Mouse (Mus musculus): ENCODE results near the gene Gm10153.

DNA sequence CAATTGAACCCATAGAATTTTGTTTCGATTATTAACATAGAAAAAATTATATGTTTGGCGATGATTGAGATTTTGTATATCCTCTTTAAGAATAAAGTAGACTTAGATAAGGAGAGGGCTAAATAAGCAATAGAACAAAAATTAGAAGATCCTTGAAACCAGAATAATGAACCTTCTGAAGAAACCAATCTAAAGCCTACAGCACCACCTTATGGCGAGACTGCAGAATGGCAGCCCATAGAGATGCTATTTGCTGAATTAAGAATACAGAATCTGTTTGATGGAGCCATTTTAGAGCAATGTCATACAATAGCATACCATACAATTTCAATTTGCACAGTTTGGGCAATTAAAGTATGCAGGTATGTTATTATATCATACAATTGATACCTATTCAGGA is 20.4 kb downstream of the Gm10153 start:
- TF ChIP-seq POLR2A (IDR thresholded peaks at IDR 0.05; ENCODE audit: insufficient read length, low read depth) (no peak), POLR2AphosphoS2 (IDR thresholded peaks at IDR 0.05; ENCODE audit: insufficient read length, low read depth) (no peak)

All from myocyte (in vitro differentiated cells).